Mouse (Mus musculus): ENCODE measurements around the gene Pcna.
"Not testable (repeated sequence)": the region's sequence is repeated elsewhere in the genome, so short reads cannot be mapped to it uniquely, and the experiment has no call there.

Pcna gene

DNA sequence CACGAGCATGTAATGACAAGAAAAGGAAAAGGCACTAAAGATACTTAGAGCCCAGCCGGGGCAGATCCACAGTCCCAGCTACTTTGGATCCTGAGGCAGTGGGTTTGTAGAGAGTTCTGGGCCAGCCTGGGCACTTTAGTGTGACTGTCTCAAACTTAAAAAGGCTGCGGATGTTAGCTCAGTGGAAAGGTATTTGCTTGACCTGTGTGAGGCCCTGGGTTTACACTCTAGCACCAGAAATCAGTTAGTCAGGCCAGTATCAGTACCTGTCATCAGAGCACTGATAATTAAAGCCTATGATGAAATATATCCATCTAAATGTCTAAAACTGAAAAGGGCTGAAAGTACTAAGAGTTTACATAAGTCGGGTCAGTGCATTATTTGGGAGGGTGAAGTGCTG is 23.1 kb upstream of the Pcna start:
- DNase-seq (ENCODE audit: low spot score in 2 of 2), result no peak

DNA sequence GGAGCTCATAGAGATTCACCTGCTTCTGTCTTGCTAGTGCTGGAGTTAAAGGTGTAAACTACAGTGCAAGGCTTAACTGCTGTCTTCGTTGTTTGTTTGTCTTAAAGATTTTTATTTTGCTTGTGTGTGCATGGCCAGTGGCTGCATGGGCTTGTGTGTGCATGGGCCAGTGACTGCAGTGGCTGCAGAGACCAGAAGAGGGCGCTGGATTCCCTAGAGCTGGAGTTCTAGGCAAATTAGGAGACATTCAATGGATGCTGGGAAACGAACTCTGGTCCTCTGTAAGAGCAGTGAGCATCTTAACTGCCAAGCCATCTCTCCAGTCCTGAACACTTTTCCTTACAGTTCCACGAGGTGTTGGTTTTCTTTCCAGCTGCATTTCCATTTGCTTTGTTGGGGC is 22.4 kb upstream of the Pcna start:
- no peak for DNase-seq (ENCODE audit: low spot score in 2 of 2)

DNA sequence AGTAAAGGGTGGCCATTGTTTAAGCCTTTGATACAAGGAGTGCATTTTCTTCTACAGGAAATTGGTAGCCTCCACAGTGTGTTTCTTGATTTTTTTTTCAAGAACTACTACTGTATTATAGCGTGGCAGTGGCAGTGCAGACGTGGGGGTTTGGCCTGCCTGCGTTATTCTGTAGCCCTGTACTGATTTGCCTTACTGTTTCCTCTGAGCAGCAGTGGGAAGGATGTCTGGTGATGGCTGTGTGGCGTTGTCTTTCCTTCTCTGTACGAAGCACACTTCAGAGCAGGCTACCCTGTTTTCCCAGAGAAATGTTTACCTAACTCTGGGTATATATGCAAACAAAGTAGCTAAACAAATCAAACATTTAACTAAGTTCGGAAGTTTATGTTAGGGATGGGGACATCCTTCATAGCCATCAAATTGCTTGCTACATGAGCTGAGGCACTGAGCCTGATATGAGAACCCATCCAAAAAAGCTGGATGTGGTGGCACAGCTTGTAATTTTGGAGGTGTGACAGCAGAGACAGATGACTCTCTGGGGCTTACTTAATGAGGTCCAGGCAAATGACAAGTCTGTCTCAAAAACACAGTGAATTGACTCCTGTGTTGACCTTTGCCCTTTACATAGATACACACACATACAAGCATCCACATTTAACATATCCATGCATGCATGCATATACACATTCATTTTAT is 19.7 kb upstream of the Pcna start:
- DNase-seq (ENCODE audit: low spot score in 2 of 2), result no peak

DNA sequence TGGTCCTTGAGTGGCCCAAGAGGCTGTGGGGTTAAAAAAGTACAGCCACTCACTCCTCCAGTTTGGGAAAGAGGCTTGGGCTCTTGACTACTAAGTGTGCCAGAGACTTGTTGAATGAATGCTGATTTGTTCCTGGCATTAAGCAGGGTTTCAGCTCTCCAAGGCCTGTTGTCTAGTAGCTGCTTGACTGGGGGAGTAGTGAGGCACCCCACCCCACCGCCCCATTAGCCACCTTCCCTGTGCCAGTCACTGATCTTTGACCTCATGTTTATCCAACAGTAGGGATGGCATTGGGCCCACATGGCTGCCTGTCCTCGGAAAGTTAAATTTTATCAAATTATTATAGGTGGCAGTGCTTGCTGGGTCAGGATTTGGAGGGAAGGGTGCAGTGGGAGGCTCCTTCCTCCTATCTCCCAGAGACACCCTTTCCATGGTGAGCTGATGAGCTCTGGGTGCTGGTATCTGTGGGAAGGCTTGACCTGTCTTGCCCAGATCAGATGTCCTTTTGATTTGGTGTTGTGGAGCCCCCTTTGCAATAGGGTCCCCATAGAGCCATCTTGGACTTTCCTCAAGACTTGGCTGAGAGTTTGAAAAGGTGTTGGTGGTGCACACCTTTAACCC is 17.3 kb upstream of the Pcna start:
- DNase-seq (ENCODE audit: low spot score in 2 of 2), result no peak

DNA sequence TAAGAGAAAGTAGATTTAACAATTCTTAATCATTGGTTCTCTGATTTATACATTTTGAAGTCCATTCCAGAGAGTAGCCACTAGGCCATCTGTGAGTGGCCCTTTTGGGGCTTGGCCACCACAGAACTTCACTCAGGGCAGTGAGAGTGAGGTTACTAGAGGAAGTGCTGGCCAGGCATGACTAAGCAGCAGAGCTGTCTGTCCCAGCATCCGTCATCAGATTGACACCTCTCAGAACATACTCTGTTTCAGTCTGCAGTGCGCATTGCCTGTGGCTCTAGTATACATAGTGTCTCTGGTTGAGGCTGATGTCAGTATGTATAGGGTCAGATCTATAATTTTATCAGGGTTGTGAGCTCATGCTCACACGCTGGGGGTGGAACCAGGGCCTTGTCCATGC is 16.1 kb upstream of the Pcna start:
- DNase-seq (ENCODE audit: low spot score in 2 of 2), result no peak

DNA sequence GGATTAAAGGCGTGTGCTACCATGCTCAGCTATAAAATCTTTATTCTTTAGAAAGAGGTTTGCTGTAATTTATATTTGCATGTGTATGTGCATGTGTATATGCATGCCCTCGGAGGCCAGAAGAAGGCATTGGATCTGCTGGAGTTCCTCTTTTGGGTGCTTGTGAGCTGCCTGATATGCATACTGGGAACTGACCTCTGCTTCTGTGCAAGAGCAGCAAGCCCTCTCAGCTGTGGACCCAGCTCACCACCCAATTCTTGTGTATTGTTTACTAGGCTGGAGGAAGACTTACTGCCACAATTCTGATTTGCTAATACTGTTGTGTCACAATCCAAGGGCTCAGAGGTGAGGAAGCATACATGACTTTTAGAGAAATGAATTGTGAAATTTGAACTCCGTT is 13.0 kb upstream of the Pcna start:
- no peak for DNase-seq (ENCODE audit: low spot score in 2 of 2)

DNA sequence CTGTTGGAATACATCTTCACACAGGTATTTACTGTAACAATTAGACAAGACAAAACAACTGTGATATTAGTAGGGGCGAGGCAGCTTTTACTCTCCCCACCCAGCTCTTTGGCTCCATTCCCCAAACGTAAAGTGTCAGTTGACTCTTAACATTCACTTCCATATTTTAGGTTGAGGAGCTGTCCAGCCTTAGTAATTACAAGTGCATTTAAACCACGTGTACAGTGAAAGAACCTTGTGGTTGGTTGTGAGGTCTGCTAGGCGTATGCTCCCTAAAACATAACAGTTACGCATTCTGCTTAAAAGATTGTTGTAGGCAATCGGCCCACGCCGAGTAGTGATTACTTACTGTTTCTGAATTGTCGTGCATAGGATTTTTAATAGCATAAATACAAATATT is 12.1 kb upstream of the Pcna start:
- no peak for DNase-seq (ENCODE audit: low spot score in 2 of 2)

DNA sequence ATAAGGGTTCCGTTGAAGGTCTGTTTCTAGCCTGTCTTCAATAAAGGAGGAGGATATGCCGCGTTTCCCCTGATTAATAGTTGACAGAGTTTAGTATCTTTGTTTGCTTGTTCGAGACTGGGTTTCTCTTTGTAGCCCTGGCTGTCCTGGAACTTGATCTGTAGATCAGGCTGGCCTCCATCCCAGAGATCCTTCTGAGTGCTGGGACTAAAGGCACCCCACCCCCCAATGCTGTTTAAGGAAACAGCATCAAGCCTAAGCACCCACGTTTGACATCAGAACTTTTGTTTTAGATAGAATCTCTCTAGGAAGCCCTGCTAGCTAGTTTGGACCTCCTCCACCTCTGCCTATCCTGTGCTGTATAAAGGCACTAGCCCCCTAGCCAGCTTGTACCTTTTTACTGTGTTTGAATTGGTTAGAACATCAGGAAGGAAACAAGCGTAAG is 11.2 kb upstream of the Pcna start:
- DNase-seq (ENCODE audit: low spot score in 2 of 2), result no peak

DNA sequence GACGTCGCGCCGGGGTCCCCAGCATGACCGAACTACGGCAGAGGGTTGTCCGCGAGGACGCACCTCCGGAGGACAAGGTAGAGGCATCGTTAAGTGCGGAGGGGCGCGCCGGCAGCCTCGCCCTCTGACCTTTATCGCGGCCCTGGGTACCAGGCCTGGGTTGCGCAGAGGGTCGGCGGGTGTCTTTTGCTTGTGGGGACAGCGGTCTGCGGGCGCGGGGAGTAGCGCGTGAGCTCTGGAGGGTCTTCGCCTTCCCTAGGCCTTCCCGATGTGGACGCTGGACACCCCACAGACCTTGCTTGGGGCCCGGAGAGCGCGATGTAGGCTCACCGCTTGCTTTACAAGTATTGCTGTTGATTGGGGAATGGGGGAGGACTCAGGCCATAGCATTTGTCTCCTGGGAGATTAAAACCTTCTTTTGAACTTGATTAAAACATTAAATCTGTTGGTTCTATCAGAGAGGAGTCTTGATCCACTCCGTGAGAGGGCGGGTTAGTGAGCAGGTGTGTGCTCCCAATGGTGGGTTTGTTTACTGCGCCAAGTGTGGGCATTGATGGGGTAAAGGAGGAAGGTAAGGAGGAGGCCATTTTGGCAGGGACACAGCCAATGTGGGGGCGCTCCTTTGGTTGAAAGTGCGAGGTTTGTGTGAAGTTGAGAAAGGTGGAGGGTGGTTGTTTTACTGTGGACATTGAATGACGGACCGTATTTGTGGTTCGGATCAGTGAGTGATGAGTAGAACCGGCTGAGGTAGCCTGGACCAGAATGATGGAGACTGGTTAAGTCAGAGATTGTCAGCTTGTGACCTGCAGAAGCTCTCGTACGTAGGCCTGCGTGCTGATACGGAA is 10.5 kb upstream of the Pcna start:
- peak; percentile 38 to 43 for DNase-seq (ENCODE audit: low spot score in 2 of 2)

DNA sequence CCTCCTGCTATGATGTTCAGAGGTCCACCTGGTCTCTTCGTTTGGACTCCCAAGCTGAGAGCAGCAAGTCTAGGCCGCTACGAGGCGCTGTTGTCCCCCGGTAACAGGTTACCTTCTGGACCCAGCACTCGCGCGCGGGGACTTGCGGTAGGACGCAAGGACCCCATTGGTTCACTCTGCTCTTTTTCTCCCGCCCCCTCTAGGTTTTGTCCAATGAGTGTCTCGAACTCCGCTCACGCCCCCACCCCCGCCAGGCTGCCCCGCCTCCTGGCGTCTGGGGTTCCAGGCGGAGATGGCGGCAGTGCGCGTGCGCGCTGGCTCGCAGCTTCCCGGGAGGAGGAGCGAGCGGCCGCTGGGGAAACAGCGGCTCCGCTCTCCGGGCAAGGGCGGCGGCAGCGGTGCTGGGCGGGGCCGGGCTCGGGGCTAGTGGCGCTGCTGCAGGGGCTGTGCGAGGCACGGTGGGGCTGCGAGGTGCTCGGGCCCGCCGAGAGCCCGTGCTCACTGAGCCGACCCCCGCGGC is 9.8 kb upstream of the Pcna start, which contains the start of gene Cds2:
TSS of gene Cds2 (plus strand) at position 270 of the 520 bp plus-strand sequence.
- peak; percentile 98 to 99 for DNase-seq (ENCODE audit: low spot score in 2 of 2)

DNA sequence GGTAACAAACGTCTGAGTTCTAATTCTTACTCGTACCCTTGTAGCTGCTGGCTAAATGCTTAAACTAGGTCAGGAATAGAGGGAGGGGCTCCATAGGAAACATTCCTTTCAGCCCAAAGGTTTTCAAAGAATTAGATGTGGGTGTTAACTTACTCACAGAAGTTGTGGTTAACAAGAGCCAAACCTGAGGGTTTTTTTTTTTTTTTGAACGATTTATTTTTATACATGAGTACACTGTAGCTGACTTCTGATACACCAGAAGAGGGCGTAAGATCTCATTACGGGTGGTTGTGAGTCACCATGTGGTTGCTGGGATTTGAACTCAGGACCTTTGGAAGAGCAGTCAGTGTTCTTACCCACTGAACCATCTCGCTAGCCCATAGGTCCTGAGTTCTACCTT is 9.1 kb upstream of the Pcna start:
- no peak for DNase-seq (ENCODE audit: low spot score in 2 of 2)

DNA sequence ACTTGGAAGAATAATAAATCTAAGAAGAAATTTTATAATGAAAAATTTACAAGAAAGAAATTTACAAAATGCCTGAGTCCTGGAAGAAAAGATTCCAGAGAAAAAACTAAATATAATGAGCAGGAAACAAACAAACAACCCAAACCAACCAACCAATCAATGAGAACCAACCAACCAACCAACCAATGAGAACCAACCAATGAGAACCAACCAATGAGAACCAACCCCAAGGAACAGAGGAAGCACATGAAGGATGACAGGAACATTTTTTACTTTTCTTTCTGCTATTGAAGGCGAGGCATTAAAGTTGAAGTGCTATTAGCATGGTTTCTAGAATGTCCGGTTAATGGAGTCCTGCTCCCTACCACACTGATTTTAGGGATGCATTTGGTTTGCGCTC is 7.5 kb upstream of the Pcna start:
- DNase-seq (ENCODE audit: low spot score in 2 of 2), result no peak

DNA sequence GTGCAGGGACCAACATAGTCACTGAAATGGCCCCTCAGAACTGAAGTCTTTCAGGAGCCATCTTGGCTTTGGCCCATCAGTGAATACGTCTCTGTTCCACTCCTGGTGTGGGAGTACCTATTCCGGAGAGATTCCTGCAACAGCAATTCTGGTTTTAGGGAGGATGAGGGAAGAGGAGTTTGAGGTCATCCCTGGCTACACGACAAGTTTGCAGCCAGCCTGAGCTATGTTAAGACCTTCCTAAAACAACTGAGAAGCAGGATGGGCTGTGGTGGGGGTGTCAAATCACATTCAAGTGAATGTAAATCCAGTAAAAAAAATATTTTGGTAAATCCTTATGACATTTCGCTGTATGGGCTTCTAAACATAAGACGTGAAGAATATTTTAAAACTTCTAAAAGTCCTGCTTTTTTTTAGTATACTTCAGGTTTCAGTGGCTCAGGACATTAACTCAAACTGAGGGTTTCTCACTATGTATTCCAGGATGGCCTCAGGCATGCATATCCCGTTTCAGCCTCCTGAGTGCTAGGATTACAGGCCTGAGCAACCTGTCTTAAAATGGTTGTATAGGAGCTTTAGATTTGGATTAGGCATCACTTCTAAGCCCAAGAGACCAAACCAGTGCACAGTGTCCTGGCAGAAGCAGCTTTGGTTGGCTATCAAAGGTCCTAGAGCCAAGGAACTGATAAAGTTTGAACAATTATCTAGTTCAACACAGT is 4.4 kb upstream of the Pcna start:
- no peak for DNase-seq (ENCODE audit: low spot score in 2 of 2)

DNA sequence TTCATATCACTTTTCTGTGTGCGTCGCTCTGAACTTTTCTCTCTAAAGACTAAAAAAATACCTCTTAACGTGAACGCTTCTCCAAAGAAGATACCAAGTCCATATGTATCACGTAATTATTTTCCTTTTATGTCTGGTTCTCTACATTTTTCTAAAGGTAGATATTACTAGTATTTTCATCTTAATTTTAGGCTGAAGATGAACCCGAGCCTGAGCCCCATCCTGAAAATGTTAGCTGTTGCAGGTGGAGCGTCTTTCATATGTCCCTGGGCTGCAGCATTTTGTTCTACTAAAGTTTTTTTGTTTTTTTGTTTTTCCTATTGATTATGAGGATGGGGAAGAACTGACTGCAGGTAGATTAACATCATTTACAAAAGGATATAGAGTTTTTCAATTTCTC is 489 bp upstream of the Pcna start:
- no peak for DNase-seq (ENCODE audit: low spot score in 2 of 2)

DNA sequence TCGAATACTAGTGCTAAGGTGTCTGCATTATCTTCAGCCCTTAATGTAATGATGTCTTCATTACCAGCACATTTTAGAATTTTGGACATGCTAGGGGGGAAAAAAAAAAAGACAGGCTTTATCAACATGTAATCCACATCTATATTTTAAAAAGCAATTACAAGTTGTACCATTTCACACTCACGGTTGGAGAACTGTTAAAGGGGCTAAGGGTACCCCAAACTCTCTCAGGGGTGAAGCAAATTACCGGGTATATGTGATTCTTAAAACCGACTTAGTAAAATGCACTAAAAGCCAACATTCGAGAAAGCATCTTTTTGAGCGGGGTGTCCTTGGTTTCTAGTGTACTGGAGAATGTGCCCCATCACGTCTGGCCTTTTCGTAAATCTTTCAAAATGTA is 1.2 kb downstream of the Pcna start:
- DNase-seq (ENCODE audit: low spot score in 2 of 2), result no peak

DNA sequence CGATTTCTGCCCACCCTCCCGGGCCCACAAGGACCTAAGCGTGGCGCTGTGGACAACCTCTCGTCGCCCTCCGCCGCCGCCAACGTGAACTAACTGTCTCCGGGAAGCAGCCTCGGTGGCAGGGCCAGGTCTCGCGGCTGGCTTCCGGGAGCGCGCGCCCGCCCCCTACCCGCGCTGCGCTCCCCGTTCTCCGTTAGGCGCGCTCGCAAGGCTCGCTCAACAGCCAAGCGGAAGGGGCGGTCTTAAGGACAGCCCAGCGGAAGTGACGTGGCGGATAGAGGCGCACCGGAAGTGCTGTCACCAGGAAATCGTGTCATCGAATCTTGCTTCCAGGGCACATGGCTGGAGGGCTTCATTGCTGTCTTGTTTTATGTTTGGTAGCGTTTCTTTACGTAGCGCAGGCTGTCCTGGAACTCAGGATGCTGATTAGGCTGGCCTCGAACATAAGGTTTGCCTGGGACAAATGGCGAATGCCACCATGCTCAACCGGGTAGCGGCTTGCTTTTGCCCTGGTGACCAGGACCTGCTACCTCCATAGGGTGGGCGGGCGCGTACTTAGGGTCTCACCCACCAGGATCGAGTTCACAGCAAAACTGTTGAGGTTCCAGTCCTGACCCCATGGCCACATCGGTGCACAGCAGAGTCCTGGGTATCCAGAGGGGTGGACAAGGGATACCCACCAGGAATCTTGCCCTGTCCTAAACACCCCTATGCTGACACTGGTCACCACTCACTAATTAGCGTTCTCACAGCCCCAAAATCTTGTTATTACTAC is 5.4 kb downstream of the Pcna start, which contains the start of gene Tmem230:
TSS of gene Tmem230 (minus strand) at position 269 of the 775 bp plus-strand sequence.
- DNase-seq (ENCODE audit: low spot score in 2 of 2), result peak; percentile 95 to 97

DNA sequence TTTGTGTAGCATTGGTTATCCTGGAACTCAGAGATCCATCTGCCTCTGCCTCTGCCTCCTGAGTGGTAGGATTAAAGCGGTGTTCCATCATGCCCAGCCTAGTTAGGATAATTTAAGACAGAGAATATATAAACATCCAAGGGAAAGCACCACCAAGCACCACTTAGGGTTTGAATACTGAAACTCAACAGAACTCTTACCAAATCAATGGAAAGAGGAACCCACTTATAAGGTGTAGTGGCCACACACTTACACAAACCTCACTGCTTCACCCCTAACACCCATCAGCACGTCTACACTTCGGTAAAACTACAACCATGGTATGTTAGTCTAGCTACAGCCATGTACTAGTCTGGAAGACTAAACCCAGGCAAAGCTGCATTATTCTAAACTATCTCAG is 9.7 kb downstream of the Pcna start:
- no peak for DNase-seq (ENCODE audit: low spot score in 2 of 2)

DNA sequence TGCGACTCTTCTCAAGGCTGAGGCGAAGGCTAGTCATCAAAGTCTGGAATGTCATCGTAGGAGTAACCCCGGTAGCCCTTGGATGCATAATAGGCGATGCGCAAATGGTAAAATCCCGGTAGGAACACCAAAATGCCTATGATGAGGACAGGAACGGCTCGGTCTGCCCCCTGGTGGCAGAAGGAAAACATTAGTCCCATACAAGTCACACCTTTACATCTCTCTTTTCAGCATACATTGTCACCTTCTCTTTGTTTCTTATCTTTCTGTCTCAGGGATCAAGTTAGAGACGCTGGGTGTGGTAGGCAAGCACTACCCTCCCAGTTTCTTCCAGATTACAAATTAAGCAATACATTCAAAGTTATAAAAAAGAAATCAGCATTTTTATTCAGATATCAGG is 12.7 kb downstream of the Pcna start:
- DNase-seq (ENCODE audit: low spot score in 2 of 2), result peak in 1 of 2 experiments; percentile 44

DNA sequence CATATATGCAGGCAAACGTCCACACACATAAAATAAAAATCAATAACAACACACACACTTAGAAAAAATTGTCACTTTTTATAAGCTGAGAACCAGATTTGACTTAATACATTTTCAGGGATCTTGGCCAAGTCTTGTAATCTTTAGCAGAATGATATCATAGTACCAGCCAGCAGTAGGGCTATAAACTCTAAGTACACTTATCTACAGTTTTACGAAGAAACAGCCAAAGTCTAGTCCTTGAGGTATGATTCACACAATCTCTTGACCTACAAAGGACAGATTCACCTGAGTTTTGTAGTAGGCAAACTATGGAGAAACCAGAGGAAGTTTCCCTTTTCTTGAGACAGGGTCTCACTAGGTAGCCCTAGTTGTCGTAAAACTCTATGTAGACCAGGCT is 13.7 kb downstream of the Pcna start:
- DNase-seq (ENCODE audit: low spot score in 2 of 2), result not testable (repeated sequence)

DNA sequence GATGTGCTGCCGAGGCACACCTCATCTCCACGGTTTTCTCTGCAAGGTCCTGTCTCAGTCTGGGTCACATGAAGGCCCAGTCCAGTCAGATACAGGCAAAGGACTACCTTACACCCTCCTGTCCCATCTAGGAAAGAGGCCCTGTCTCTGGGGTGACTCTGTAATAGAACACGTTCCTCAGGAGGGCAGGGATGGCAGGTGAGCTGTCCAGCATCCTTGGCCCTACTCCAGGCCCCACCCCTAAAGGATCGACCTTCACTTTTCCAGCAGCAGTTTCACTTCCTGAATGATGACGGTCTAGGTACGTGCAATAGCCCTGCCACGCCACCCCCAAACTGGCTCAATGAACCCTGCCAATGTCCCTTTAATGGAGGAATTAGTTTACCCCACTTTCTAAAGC is 17.1 kb downstream of the Pcna start:
- no peak for DNase-seq (ENCODE audit: low spot score in 2 of 2)

DNA sequence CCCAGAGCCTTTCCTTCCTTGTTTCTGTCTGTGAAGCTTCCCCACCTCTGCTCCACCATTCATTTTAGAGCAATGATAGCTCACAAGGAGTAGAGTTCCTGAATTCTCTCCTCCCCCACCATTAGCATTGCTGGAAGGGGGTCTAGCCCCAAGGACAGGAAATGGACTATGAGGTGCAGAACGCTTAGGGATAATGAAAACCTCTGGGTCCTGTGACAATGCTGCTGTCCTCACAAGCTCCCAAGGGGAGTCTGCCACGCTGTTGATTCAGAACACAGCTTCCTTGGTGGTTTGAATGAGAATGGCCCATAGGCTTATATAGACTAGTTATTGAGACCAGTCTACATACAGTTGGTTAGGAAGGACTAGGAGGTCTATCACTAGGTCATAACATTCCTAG is 17.8 kb downstream of the Pcna start:
- DNase-seq (ENCODE audit: low spot score in 2 of 2), result no peak

All from thymus, postnatal 10 days (tissue).